Mouse (Mus musculus) midbrain, embryonic 13.5 days (tissue): ENCODE measurements at regions not wholly inside any gene's neighbourhood (a gene's known extent, or its start where the extent isn't known, plus 50 kb on each side); places are given as distances from the start of the nearest gene placed in this dataset.

Experiments
- ATAC-seq: fragments of 200-750 bp; cut with Nextera tagmentation; 2 replicates; pipeline ENCODE4 v1.8.0; 2017; ENCODE audit warnings: mild to moderate bottlenecking, moderate TSS enrichment, moderate library complexity
- H3K27ac ChIP-seq: fragments of 300-500 bp; sonication (generic); 2 replicates; pipeline ENCODE4 v1.5.1; 2015; ENCODE audit warnings: inconsistent platforms, mild to moderate bottlenecking, moderate library complexity
- H3K27me3 ChIP-seq: fragments of 300-500 bp; sonication (generic); 2 replicates; pipeline ENCODE4 v1.6.1; 2015; ENCODE audit warnings: mild to moderate bottlenecking, inconsistent platforms
- H3K36me3 ChIP-seq: fragments of 300-500 bp; sonication (generic); 2 replicates; pipeline ENCODE4 v1.6.1; 2015; ENCODE audit warnings: mild to moderate bottlenecking, inconsistent platforms
- H3K4me1 ChIP-seq: fragments of 300-500 bp; sonication (generic); replicated peaks from 2 replicates; pipeline ENCODE4 v1.6.1; 2015; ENCODE audit warnings: inconsistent platforms
- H3K4me2 ChIP-seq: fragments of 300-500 bp; sonication (generic); replicated peaks from 2 replicates; pipeline ENCODE4 v1.6.1; 2015; ENCODE audit warnings: moderate library complexity, mild to moderate bottlenecking, inconsistent platforms
- H3K4me3 ChIP-seq: fragments of 300-500 bp; sonication (generic); replicated peaks from 2 replicates; pipeline ENCODE4 v1.5.1; 2015; ENCODE audit warnings: mild to moderate bottlenecking, inconsistent platforms
- H3K9ac ChIP-seq: fragments of 300-500 bp; sonication (generic); replicated peaks from 2 replicates; pipeline ENCODE4 v1.6.1; 2015; ENCODE audit warnings: mild to moderate bottlenecking, inconsistent platforms
- H3K9me3 ChIP-seq: fragments of 300-500 bp; sonication (generic); 2 replicates; pipeline ENCODE4 v1.6.1; 2016; ENCODE audit warnings: mild to moderate bottlenecking, inconsistent platforms
- WGBS: fragments of 180-500 bp; shearing (Covaris S2); methylation state at CpG from one replicate; pipeline ENCODE4 v1.1.7; 2015; 5-methylcytosine and 5-hydroxymethylcytosine counted together

DNA sequence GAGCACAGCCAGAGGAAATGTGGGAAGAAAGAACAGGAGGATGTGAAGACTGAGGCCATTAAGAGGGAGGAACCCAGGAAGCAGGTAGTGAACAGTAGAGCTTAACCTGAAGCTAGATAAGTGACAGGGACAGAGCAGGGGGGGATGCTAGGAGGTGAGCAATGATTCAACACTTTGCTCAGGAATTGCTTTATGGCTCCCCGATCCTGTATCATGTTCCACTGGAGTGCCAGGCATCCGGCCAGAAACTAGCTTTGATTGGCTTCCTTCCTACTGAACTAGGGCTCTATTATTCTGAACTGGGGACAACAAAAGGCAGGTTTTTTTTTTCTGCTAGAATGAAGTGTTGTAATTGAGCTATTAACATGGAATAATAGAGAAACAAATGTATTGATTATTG, 493.1 kb upstream of the Fat3 start:
- 77% methylated on average over 2 of the region's 2 CpGs for WGBS
- Histone ChIP-seq H3K27me3 (no peaks in the 10 kb centered on the region), H3K27ac (no peak overlapping the region), H3K9ac (no peak overlapping the region), H3K36me3 (no peaks in the 10 kb centered on the region), H3K4me2 (no peak overlapping the region), H3K4me1 (no peaks in the 10 kb centered on the region), H3K9me3 (no peaks in the 10 kb centered on the region), H3K4me3 (no peak overlapping the region)
- ATAC-seq, result no peak

DNA sequence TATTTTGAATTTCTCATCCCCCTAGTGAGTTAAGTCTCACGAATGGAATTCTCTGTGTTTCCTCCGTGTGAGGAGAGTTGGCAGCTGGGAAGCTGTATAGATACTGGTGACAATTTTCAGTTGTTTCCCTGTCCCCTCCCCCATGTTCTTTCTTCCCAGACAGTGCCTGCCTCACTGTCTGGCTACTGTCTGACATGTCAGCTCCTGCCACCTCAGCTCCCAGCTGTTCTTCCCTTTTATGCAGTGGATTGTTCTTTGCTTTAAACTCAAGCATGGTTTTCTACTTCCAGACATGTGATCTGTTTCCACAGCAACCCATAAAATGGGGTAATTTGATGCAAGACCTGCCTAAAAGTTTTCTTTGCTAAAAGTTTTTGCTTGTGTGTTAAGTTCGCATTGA, 487.0 kb upstream of the Fat3 start:
- Histone ChIP-seq H3K4me2 (no peak overlapping the region), H3K27ac (no peak overlapping the region), H3K9ac (no peak overlapping the region), H3K4me3 (no peak overlapping the region), H3K9me3 (no peaks in the 10 kb centered on the region), H3K36me3 (no peaks in the 10 kb centered on the region), H3K27me3 (no peaks in the 10 kb centered on the region), H3K4me1 (peaks cover 4% of the 10 kb centered on the region)
- WGBS, result 44% methylated on average over 3 of the region's 3 CpGs
- ATAC-seq, result peak; percentile 75

DNA sequence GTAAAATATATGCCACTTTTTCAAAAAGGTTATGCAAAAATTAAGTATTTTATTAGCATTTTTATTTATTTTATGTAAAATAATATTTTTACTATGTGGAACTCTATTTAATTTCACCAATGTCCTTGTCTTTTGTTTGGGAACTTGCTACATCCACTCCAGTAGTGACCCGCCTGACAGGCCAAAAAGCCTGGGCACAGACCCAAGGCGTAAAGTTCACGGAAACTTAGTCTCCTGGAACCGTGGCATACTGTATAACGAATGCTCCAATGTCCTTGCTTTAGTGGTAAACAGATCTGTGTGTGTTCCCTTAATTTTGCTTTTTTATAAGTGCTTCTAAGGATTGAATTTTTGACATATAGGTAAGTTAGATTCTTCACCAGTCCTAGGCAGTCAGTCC, 476.2 kb upstream of the Fat3 start:
- no peak overlapping the region for H3K9ac ChIP-seq
- no peak overlapping the region for H3K4me3 ChIP-seq
- no peaks in the 10 kb centered on the region for H3K27me3 ChIP-seq
- no peaks in the 10 kb centered on the region for H3K4me1 ChIP-seq
- H3K4me2 ChIP-seq, result no peak overlapping the region
- no peaks in the 10 kb centered on the region for H3K36me3 ChIP-seq
- H3K9me3 ChIP-seq, result no peaks in the 10 kb centered on the region
- 96% methylated on average over 5 of the region's 5 CpGs for WGBS
- ATAC-seq, result no peak
- no peak overlapping the region for H3K27ac ChIP-seq

DNA sequence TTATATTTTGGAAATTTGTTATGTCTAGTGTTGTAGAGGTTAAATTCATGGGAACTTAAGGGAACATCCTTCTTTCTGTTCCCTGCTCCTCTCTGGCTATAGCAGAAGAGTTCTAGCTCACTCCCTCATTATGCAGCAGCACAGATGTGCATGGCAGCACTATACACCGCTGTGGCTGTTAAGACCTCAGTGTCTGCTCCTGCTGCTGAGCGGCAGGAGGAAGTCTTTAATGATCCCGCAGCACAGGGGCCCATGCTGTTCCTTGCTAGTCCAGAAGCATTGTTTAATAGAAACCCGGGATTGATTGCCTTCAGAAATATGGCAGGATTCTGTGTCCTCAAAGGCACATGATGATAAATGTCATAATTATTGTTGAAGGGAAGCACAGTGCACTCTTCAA, 469.3 kb upstream of the Fat3 start:
- H3K27me3 ChIP-seq, result no peaks in the 10 kb centered on the region
- H3K36me3 ChIP-seq, result no peaks in the 10 kb centered on the region
- WGBS, result 42% methylated on average over 4 of the region's 4 CpGs
- no peak overlapping the region for H3K4me3 ChIP-seq
- no peak overlapping the region for H3K9ac ChIP-seq
- ATAC-seq, result peak; percentile 73; the same call in 1 of the 2 replicates
- H3K4me2 ChIP-seq, result no peak overlapping the region
- no peak overlapping the region for H3K27ac ChIP-seq
- H3K9me3 ChIP-seq, result no peaks in the 10 kb centered on the region
- no peaks in the 10 kb centered on the region for H3K4me1 ChIP-seq

GRCm38 (mm10) chr9:16933602-16934001, 432.5 kb upstream of the Fat3 start:
- no peak overlapping the region for H3K4me3 ChIP-seq
- H3K9me3 ChIP-seq, result no peaks in the 10 kb centered on the region
- H3K27me3 ChIP-seq, result no peaks in the 10 kb centered on the region
- 79% methylated on average over 1 of the region's 1 CpGs for WGBS
- ATAC-seq, result no peak
- H3K4me1 ChIP-seq, result no peaks in the 10 kb centered on the region
- H3K4me2 ChIP-seq, result no peak overlapping the region
- no peak overlapping the region for H3K9ac ChIP-seq
- H3K27ac ChIP-seq, result no peak overlapping the region
- no peaks in the 10 kb centered on the region for H3K36me3 ChIP-seq

DNA sequence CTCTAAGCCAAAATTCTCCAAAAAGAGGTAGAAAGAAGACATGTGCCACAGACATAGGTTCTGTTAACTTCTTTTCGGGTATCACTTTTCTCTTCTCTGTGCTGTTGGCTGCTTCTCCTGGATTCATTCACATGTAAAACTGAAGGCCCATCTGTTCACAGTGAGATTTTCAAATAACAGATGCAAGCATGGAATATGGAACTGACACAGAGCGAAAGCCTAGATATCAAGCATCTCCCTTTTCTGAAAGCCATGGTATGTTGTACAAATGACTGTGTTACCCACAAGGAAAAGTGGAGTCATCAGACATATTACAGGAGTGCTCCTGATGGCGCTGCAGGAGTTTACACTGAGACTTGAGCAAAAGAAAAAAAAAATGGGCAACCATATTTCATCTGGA, 430.5 kb upstream of the Fat3 start:
- Histone ChIP-seq H3K4me1 (no peaks in the 10 kb centered on the region), H3K9me3 (no peaks in the 10 kb centered on the region), H3K4me2 (no peak overlapping the region), H3K27ac (no peak overlapping the region), H3K36me3 (no peaks in the 10 kb centered on the region), H3K4me3 (no peak overlapping the region), H3K9ac (no peak overlapping the region), H3K27me3 (no peaks in the 10 kb centered on the region)
- 90% methylated on average over 3 of the region's 3 CpGs for WGBS
- ATAC-seq, result no peak

GRCm38 (mm10) chr9:16926315-16926984, 425.4 kb upstream of the Fat3 start:
- 83% methylated on average over 4 of the region's 4 CpGs for WGBS
- no peak overlapping the region for H3K27ac ChIP-seq
- no peaks in the 10 kb centered on the region for H3K36me3 ChIP-seq
- H3K4me2 ChIP-seq, result no peak overlapping the region
- H3K27me3 ChIP-seq, result no peaks in the 10 kb centered on the region
- H3K4me1 ChIP-seq, result no peaks in the 10 kb centered on the region
- no peak for ATAC-seq
- H3K9me3 ChIP-seq, result no peaks in the 10 kb centered on the region
- no peak overlapping the region for H3K4me3 ChIP-seq
- no peak overlapping the region for H3K9ac ChIP-seq

DNA sequence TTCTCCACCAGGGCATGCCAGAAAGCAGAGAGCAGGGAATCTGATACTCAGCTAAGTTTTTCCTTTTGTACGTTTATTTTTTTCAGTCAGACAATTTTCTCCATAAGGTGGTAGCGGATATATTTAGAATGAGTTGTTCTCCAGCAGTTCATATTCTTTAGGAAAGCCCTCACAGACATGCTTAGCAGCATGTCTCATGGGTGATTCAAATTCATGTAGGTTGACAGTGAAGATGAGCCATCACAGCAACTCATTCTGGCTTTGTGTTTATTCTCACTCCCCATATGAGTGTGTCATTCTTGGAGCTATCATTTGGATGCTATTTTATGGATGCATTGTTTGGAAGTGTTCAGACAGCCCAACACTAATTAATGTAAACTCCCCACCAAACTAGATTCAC, 424.2 kb upstream of the Fat3 start:
- Histone ChIP-seq H3K4me1 (no peaks in the 10 kb centered on the region), H3K27me3 (no peaks in the 10 kb centered on the region), H3K36me3 (no peaks in the 10 kb centered on the region), H3K9ac (no peak overlapping the region), H3K9me3 (no peaks in the 10 kb centered on the region), H3K27ac (no peak overlapping the region), H3K4me2 (no peak overlapping the region), H3K4me3 (no peak overlapping the region)
- ATAC-seq, result no peak
- 92% methylated on average over 2 of the region's 2 CpGs for WGBS

DNA sequence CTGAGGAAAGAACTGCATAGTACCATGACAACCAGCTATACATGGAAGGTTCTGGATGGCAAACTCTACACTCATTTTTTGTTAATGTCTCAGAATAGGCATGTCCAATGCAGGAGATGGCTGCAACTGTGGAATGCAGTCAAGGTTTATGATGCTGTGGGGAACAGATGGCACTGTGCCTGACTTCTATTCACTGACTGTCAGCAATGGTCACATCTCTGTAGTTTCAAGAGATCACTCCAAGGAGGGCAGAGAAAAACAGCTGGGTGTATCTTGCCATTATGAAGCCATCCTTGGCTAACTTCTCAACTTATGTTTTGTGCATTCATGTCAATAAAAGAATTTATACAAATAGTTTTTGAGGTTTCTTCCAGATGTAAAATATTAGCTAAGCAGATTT, 405.1 kb upstream of the Fat3 start:
- Histone ChIP-seq H3K4me3 (no peak overlapping the region), H3K4me2 (no peak overlapping the region), H3K27ac (no peak overlapping the region), H3K9ac (no peak overlapping the region), H3K9me3 (no peaks in the 10 kb centered on the region), H3K27me3 (no peaks in the 10 kb centered on the region), H3K36me3 (no peaks in the 10 kb centered on the region), H3K4me1 (no peaks in the 10 kb centered on the region)
- ATAC-seq, result no peak

GRCm38 (mm10) chr9:16899060-16899459, 398.0 kb upstream of the Fat3 start:
- 87% methylated on average over 2 of the region's 2 CpGs for WGBS
- no peak overlapping the region for H3K4me3 ChIP-seq
- ATAC-seq, result no peak
- H3K4me2 ChIP-seq, result no peak overlapping the region
- no peaks in the 10 kb centered on the region for H3K9me3 ChIP-seq
- H3K27ac ChIP-seq, result no peak overlapping the region
- no peak overlapping the region for H3K9ac ChIP-seq
- no peaks in the 10 kb centered on the region for H3K27me3 ChIP-seq
- no peaks in the 10 kb centered on the region for H3K4me1 ChIP-seq
- H3K36me3 ChIP-seq, result no peaks in the 10 kb centered on the region

DNA sequence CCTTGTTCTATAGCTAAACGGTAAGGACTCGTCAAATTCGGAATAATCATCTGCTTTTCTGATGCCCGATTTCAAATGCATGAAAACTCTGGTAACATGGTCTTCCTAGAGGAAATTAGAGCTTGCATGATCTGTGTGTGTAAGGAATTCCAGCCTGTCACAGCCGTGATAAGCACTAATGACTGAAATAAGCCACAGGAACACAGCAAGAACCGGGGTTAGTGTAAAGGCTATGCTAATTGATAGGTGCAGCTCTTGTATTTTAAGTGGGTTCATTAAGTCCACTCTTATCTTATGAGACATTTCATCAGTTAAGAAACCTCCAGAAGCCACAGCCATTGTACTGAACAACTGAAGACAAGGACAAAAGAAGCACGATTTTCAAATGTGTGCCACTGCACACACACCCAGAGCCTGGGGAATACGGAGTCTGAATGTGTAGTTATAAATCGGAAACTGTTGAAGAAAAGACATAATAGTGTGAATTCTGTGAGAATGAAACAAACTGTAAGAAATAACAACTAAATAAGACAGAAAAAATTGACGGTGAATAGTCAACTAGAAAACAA, 351.5 kb upstream of the Fat3 start:
- ATAC-seq, result no peak
- H3K27ac ChIP-seq, result no peak overlapping the region
- H3K4me2 ChIP-seq, result no peak overlapping the region
- H3K4me3 ChIP-seq, result no peak overlapping the region
- H3K9me3 ChIP-seq, result no peaks in the 10 kb centered on the region
- H3K4me1 ChIP-seq, result no peaks in the 10 kb centered on the region
- no peaks in the 10 kb centered on the region for H3K36me3 ChIP-seq
- no peaks in the 10 kb centered on the region for H3K27me3 ChIP-seq
- H3K9ac ChIP-seq, result no peak overlapping the region
- WGBS, result 68% methylated on average over 10 of the region's 10 CpGs

DNA sequence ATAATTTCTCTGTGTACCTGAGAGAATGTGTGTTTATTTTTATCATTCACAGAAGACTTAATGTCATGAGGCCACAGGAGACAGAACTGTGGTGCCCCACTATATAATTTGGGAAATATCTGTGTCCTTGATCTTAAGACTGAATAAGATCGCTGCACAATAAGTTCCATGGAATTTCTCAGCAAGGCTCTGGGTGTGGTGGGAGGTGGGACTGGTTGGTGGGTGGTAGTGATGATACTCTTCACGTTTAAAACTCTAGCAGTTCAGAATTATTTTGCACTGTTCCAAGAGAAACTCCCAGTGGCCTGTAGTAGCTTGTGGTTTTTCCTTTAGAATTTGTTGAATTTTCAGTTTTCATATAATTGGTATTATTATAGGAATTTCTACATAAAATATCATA, 307.4 kb upstream of the Fat3 start:
- WGBS, result 77% methylated on average over 2 of the region's 2 CpGs

GRCm38 (mm10) chr9:16772867-16773266, 271.8 kb upstream of the Fat3 start:
- Histone ChIP-seq H3K4me1 (no peaks in the 10 kb centered on the region), H3K4me2 (no peak overlapping the region), H3K36me3 (no peaks in the 10 kb centered on the region), H3K9ac (no peak overlapping the region), H3K27me3 (no peaks in the 10 kb centered on the region), H3K27ac (no peak overlapping the region), H3K4me3 (no peak overlapping the region), H3K9me3 (no peaks in the 10 kb centered on the region)
- ATAC-seq, result no peak

More for the DNA sequence above, 307.4 kb upstream of the Fat3 start:
- H3K36me3 ChIP-seq, result no peaks in the 10 kb centered on the region
- ATAC-seq, result no peak
- H3K9ac ChIP-seq, result no peak overlapping the region
- H3K4me2 ChIP-seq, result no peak overlapping the region
- H3K27me3 ChIP-seq, result no peaks in the 10 kb centered on the region
- H3K4me3 ChIP-seq, result no peak overlapping the region
- H3K4me1 ChIP-seq, result no peaks in the 10 kb centered on the region
- no peak overlapping the region for H3K27ac ChIP-seq
- H3K9me3 ChIP-seq, result no peaks in the 10 kb centered on the region
